8 mouse cellular contexts compared by ENCODE assay signal in genomic region chr7:19176516-19176947, GRCm38 (mm10). TPM values are rescaled to one million over a fixed set of nuclear protein-coding genes. Genes with fewer than 3 reads are reported as not detected.
A peak's percentile ranks its signal among the peaks of the same experiment; 100 is the strongest.
DNase-seq lines count a peak whose midpoint lies in the region; ATAC-seq and TF ChIP-seq lines count a peak whose summit lies in the region.

No protein-coding gene starts in this region.

- 8% methylated on average over 21 of the region's 21 CpGs for WGBS in heart, embryonic 15.5 days
- 21% methylated on average over 21 of the region's 21 CpGs for WGBS in heart, adult 2 months
- 3% methylated on average over 18 of the region's 21 CpGs for WGBS in forebrain, embryonic 16.5 days
- WGBS in limb, embryonic 15.5 days, result 6% methylated on average over 21 of the region's 21 CpGs

- no peak overlapping the region for H3K27ac ChIP-seq in heart, embryonic 15.5 days
- H3K27ac ChIP-seq in heart, adult 2 months, result no peak overlapping the region
- H3K27ac ChIP-seq in ES-E14 (ENCODE audit: insufficient read depth, low read depth, low read length, poor library complexity, severe bottlenecking), result no peak overlapping the region; the same call in 1 of the 2 replicates
- peak overlapping the region; percentile 71 for H3K27ac ChIP-seq in forebrain, embryonic 16.5 days (ENCODE audit: low read length)
- H3K27ac ChIP-seq in limb, embryonic 15.5 days, result no peak overlapping the region

- TF ChIP-seq POLR2A in heart, adult 2 months (IDR thresholded peaks at IDR 0.05; ENCODE audit: insufficient read depth, low read depth, low read length), result no peak

- 0 out of 2 replicates have a peak overlapping the region, but pooled peaks have one; percentile 29 for H3K9ac ChIP-seq in heart, embryonic 15.5 days
- no peak overlapping the region for H3K9ac ChIP-seq in heart, adult 2 months (ENCODE audit: low read depth, low read length)
- no peak overlapping the region for H3K9ac ChIP-seq in ES-E14 (ENCODE audit: insufficient read depth, low read depth, low read length, poor library complexity, severe bottlenecking)
- H3K9ac ChIP-seq in forebrain, embryonic 16.5 days (replicated peaks; ENCODE audit: low read depth, low read length), result peak overlapping the region; percentile 79
- H3K9ac ChIP-seq in limb, embryonic 15.5 days, result no peak overlapping the region

- H3K9me3 ChIP-seq in heart, embryonic 15.5 days (replicated peaks), result no peaks in the 10 kb centered on the region
- no peaks in the 10 kb centered on the region for H3K9me3 ChIP-seq in ES-E14 (ENCODE audit: control insufficient read depth, insufficient read depth, low read depth, low read length)
- H3K9me3 ChIP-seq in forebrain, embryonic 16.5 days (ENCODE audit: control insufficient read depth, low read length), result no peaks in the 10 kb centered on the region
- no peaks in the 10 kb centered on the region for H3K9me3 ChIP-seq in limb, embryonic 15.5 days

- no peak for TF ChIP-seq EP300 in heart, adult 2 months (IDR thresholded peaks at IDR 0.05; ENCODE audit: insufficient read depth, low read depth, low read length)

- in situ Hi-C loops in ES-E14 (cut with MboI; ENCODE audit: low sequenced_read_pairs in 2 of 2, unreplicated experiment in 2 of 2), result no loop called here

- H3K4me1 ChIP-seq in heart, embryonic 15.5 days (replicated peaks), result peaks cover 42% of the 10 kb centered on the region
- peaks cover 3% of the 10 kb centered on the region for H3K4me1 ChIP-seq in heart, adult 2 months (ENCODE audit: control insufficient read depth, insufficient read depth, low read length)
- H3K4me1 ChIP-seq in ES-E14 (ENCODE audit: control insufficient read depth in 2 of 2, insufficient read depth in 2 of 2, low read length in 2 of 2, poor library complexity in 1 of 2), result peaks cover 1 to 22% of the 10 kb centered on the region in 2 experiments; a peak in 3 of 4 replicates
- peaks cover 54% of the 10 kb centered on the region for H3K4me1 ChIP-seq in forebrain, embryonic 16.5 days (replicated peaks; ENCODE audit: control insufficient read depth, insufficient read depth, low read length)
- peaks cover 50% of the 10 kb centered on the region for H3K4me1 ChIP-seq in limb, embryonic 15.5 days

- no peaks in the 10 kb centered on the region for H3K79me2 ChIP-seq in heart, adult 2 months (replicated peaks; ENCODE audit: control insufficient read depth, insufficient read depth, low read length)

- no peak for DNase-seq in heart, adult 2 months
- no peak for DNase-seq in ES-E14 (ENCODE audit: low read depth, low spot score)
- DNase-seq in gastrocnemius, adult 18-20 months (ENCODE audit: low spot score), result no peak
- DNase-seq in cerebellum, adult 8-10 months, result no peak
- DNase-seq in kidney, postnatal 4 days, result no peak

- no peak for ATAC-seq in heart, embryonic 15.5 days (replicated peaks; ENCODE audit: insufficient number of reproducible peaks, insufficient read depth, low FRiP score, low read depth)
- peak; percentile 21 for ATAC-seq in forebrain, embryonic 16.5 days
- no peak for ATAC-seq in limb, embryonic 15.5 days (ENCODE audit: insufficient number of reproducible peaks, low FRiP score, low TSS enrichment, low read depth)

- intact Hi-C loops in heart, adult 2 months (cut with DNase I), result no loop called here

- peak overlapping the region; percentile 24; the same call in 1 of the 2 replicates for H3K4me3 ChIP-seq in heart, embryonic 15.5 days
- H3K4me3 ChIP-seq in heart, adult 2 months, result no peak overlapping the region
- H3K4me3 ChIP-seq in ES-E14 (ENCODE audit: insufficient read depth in 1 of 2, low read depth in 1 of 2, low read length in 2 of 2, poor library complexity in 1 of 2, severe bottlenecking in 1 of 2), result peak overlapping the region; percentile 45 to 64
- peak overlapping the region; percentile 70 for H3K4me3 ChIP-seq in forebrain, embryonic 16.5 days (replicated peaks; ENCODE audit: low read length)
- H3K4me3 ChIP-seq in limb, embryonic 15.5 days, result peak overlapping the region; percentile 16

- peaks cover 53% of the 10 kb centered on the region for H3K27me3 ChIP-seq in heart, embryonic 15.5 days
- peaks cover 6% of the 10 kb centered on the region; the same call in 1 of the 2 replicates for H3K27me3 ChIP-seq in heart, adult 2 months (ENCODE audit: control insufficient read depth, insufficient read depth, low read length)
- H3K27me3 ChIP-seq in forebrain, embryonic 16.5 days (replicated peaks; ENCODE audit: control insufficient read depth, insufficient read depth, low read length), result peaks cover 14% of the 10 kb centered on the region
- H3K27me3 ChIP-seq in limb, embryonic 15.5 days, result peaks cover 56% of the 10 kb centered on the region

- peak overlapping the region; percentile 37 for H3K4me2 ChIP-seq in heart, embryonic 15.5 days
- peak overlapping the region; percentile 67 for H3K4me2 ChIP-seq in forebrain, embryonic 16.5 days (ENCODE audit: low read length)
- peak overlapping the region; percentile 22; the same call in 1 of the 2 replicates for H3K4me2 ChIP-seq in limb, embryonic 15.5 days

- TF ChIP-seq CTCF in heart, adult 2 months (IDR thresholded peaks at IDR 0.05), result no peak

- no peaks in the 10 kb centered on the region for H3K36me3 ChIP-seq in heart, embryonic 15.5 days
- H3K36me3 ChIP-seq in heart, adult 2 months (ENCODE audit: control insufficient read depth, insufficient read depth, low read length), result no peaks in the 10 kb centered on the region
- H3K36me3 ChIP-seq in ES-E14 (ENCODE audit: control insufficient read depth, insufficient read depth, low read length, poor library complexity, severe bottlenecking), result no peaks in the 10 kb centered on the region
- no peaks in the 10 kb centered on the region for H3K36me3 ChIP-seq in forebrain, embryonic 16.5 days (ENCODE audit: control insufficient read depth, insufficient read depth)
- no peaks in the 10 kb centered on the region for H3K36me3 ChIP-seq in limb, embryonic 15.5 days

TF ChIP-seq in ES-E14, 5 proteins besides CTCF, POLR2A, EP300 and RAD21:
- TF ChIP-seq HCFC1 (IDR thresholded peaks at IDR 0.05; ENCODE audit: borderline replicate concordance, insufficient read depth, low read length) (no peak), ZC3H11A (IDR thresholded peaks at IDR 0.05; ENCODE audit: borderline replicate concordance, low read depth, low read length) (no peak), CHD2 (IDR thresholded peaks at IDR 0.05; ENCODE audit: low read depth, low read length) (no peak), MAFK (IDR thresholded peaks at IDR 0.05; ENCODE audit: insufficient read depth, low read depth, low read length) (no peak), ZNF384 (IDR thresholded peaks at IDR 0.05; ENCODE audit: low read depth, low read length) (no peak)

RNA-seq across cellular contexts. Expression of gene Eml2, which starts 0.3 kb away (rescaled TPM):
- 18.9 and 21.0 TPM in 2 replicates for polyA plus RNA-seq in heart, embryonic 15.5 days (2015; fragmentation: Nextera tagmentation; extraction: Ambion mirVana)
- 10 to 100 TPM; 35.6 to 38.7 TPM for total RNA-seq in heart, adult 2 months (2021)
- polyA plus RNA-seq in heart, adult 2 months (2012; rRNA removed), result 37.3 and 38.8 TPM in 2 replicates
- total RNA-seq in ES-E14 (2012; rRNA removed), result 29.5 and 29.8 TPM in 2 replicates
- polyA plus RNA-seq in forebrain, embryonic 16.5 days (2015; fragmentation: Nextera tagmentation; extraction: Ambion mirVana), result 8.3 and 14.4 TPM in 2 replicates
- polyA plus RNA-seq in limb, embryonic 15.5 days (2015; fragmentation: Nextera tagmentation; extraction: Ambion mirVana), result 8.7 and 12.8 TPM in 2 replicates
- 10 to 100 TPM; 13.9 to 15.0 TPM for total RNA-seq in gastrocnemius, adult 18-20 months (2021)

RNA-seq across cellular contexts. Expression of gene Gipr, which starts 10.6 kb away (rescaled TPM):
- 73.8 and 73.9 TPM in 2 replicates for polyA plus RNA-seq in heart, embryonic 15.5 days (2015; fragmentation: Nextera tagmentation; extraction: Ambion mirVana)
- total RNA-seq in heart, adult 2 months (2021), result under 1 TPM in 1 of 2 experiments, not detected in 1; 0.16 TPM
- polyA plus RNA-seq in heart, adult 2 months (2012; rRNA removed), result 2.5 and 3.0 TPM in 2 replicates
- total RNA-seq in ES-E14 (2012; rRNA removed), result 1.5 and 3.6 TPM in 2 replicates
- 21.8 and 32.1 TPM in 2 replicates for polyA plus RNA-seq in forebrain, embryonic 16.5 days (2015; fragmentation: Nextera tagmentation; extraction: Ambion mirVana)
- 1.0 and 1.2 TPM in 2 replicates for polyA plus RNA-seq in limb, embryonic 15.5 days (2015; fragmentation: Nextera tagmentation; extraction: Ambion mirVana)
- not detected for total RNA-seq in gastrocnemius, adult 18-20 months (2021)

RNA-seq across cellular contexts. Expression of gene Snrpd2, which starts 27.0 kb away (rescaled TPM):
- 93.2 and 96.6 TPM in 2 replicates for polyA plus RNA-seq in heart, embryonic 15.5 days (2015; fragmentation: Nextera tagmentation; extraction: Ambion mirVana)
- total RNA-seq in heart, adult 2 months (2021), result 10 to 100 TPM; 58.7 to 68.7 TPM
- 28.6 and 34.7 TPM in 2 replicates for polyA plus RNA-seq in heart, adult 2 months (2012; rRNA removed)
- 355 and 382 TPM in 2 replicates for total RNA-seq in ES-E14 (2012; rRNA removed)
- polyA plus RNA-seq in forebrain, embryonic 16.5 days (2015; fragmentation: Nextera tagmentation; extraction: Ambion mirVana), result 116 and 118 TPM in 2 replicates
- 124 and 130 TPM in 2 replicates for polyA plus RNA-seq in limb, embryonic 15.5 days (2015; fragmentation: Nextera tagmentation; extraction: Ambion mirVana)
- 10 to 100 TPM; 50.5 to 55.4 TPM for total RNA-seq in gastrocnemius, adult 18-20 months (2021)

RNA-seq across cellular contexts. Expression of gene Qpctl, which starts 27.4 kb away (rescaled TPM):
- 8.8 and 10.0 TPM in 2 replicates for polyA plus RNA-seq in heart, embryonic 15.5 days (2015; fragmentation: Nextera tagmentation; extraction: Ambion mirVana)
- 1 to 10 TPM; 3.8 to 4.6 TPM for total RNA-seq in heart, adult 2 months (2021)
- polyA plus RNA-seq in heart, adult 2 months (2012; rRNA removed), result 5.3 and 6.3 TPM in 2 replicates
- 8.1 and 11.7 TPM in 2 replicates for total RNA-seq in ES-E14 (2012; rRNA removed)
- 17.1 and 22.4 TPM in 2 replicates for polyA plus RNA-seq in forebrain, embryonic 16.5 days (2015; fragmentation: Nextera tagmentation; extraction: Ambion mirVana)
- polyA plus RNA-seq in limb, embryonic 15.5 days (2015; fragmentation: Nextera tagmentation; extraction: Ambion mirVana), result 13.7 and 13.8 TPM in 2 replicates
- 1 to 10 TPM; 1.9 to 2.0 TPM for total RNA-seq in gastrocnemius, adult 18-20 months (2021)

RNA-seq across cellular contexts. Expression of gene Gpr4, which starts 35.8 kb away (rescaled TPM):
- 2.1 and 2.2 TPM in 2 replicates for polyA plus RNA-seq in heart, embryonic 15.5 days (2015; fragmentation: Nextera tagmentation; extraction: Ambion mirVana)
- 1 to 10 TPM; 6.8 to 7.2 TPM for total RNA-seq in heart, adult 2 months (2021)
- 17.1 and 22.0 TPM in 2 replicates for polyA plus RNA-seq in heart, adult 2 months (2012; rRNA removed)
- 3.8 TPM in 2 replicates for total RNA-seq in ES-E14 (2012; rRNA removed)
- 2.5 and 2.7 TPM in 2 replicates for polyA plus RNA-seq in forebrain, embryonic 16.5 days (2015; fragmentation: Nextera tagmentation; extraction: Ambion mirVana)
- polyA plus RNA-seq in limb, embryonic 15.5 days (2015; fragmentation: Nextera tagmentation; extraction: Ambion mirVana), result 2.4 and 3.0 TPM in 2 replicates
- total RNA-seq in gastrocnemius, adult 18-20 months (2021), result 1 to 10 TPM; 1.3 to 3.3 TPM

Comparison
In these comparisons a context has a peak if more than half of its experiments do, and no peak if none do; other contexts are left out.
1. H3K9ac ChIP-seq: peak in heart, embryonic 15.5 days (single experiment) and forebrain, embryonic 16.5 days (single experiment); none in heart, adult 2 months (single experiment), ES-E14 (single experiment) and limb, embryonic 15.5 days (single experiment).
2. Peak in every context shown above with its lines, with median percentiles within 50 percentile points of each other: H3K4me2 ChIP-seq.